14 mouse cellular contexts compared by ENCODE assay signal in the genomic region with DNA sequence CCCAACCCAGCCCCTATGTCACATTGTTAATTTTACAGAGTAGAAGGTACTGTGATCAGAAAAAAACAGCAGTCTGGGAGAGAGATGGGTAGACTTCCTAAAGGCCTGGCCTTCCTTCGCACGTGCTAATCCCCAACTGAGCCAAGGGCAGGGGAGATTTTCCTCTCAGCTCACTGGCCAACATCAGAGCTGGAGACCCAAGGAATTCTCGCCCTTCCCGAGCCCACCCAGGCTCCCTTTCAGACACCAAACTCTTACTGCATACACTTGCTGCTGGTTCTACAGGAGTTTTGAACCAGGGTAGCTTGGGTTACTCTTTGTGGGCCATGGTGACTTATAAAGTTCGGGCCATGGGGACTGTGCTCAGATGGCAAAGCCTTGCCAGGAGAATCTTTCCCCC. TPM values are rescaled to one million over a fixed set of nuclear protein-coding genes. Genes with fewer than 3 reads are reported as not detected.
DNase-seq lines count a peak whose midpoint lies in the region; ATAC-seq lines count a peak whose summit lies in the region.
"Had no signal": no experiment of that assay in that cellular context is flagged by ENCODE, and none has a peak within 500 bp of the region (broad histone marks: within the 10 kb centered on the region; RNA-seq: fewer than 3 reads in every experiment).

No protein-coding gene starts in this region.

- DNase-seq in forebrain, embryonic 11.5 days (ENCODE audit: low spot score): no peak
- DNase-seq in midbrain, embryonic 11.5 days (ENCODE audit: low spot score, missing footprints): peak; percentile 93
- no peak for DNase-seq in adrenal gland, adult 18-20 months (ENCODE audit: low spot score in 2 of 2)
- DNase-seq in left cerebral cortex, postnatal 10 days (ENCODE audit: extremely low spot score in 1 of 2, low spot score in 2 of 2): no peak
- DNase-seq: cerebellum, adult 2 months; kidney, adult 9 months; lung, postnatal 14 days had no signal

- peak overlapping the region; percentile 45; the same call in 1 of the 2 replicates for H3K4me3 ChIP-seq in forebrain, embryonic 11.5 days (ENCODE audit: low read depth, low read length)
- H3K4me3 ChIP-seq in forebrain, embryonic 15.5 days: no peak overlapping the region
- H3K4me3 ChIP-seq in midbrain, embryonic 11.5 days (ENCODE audit: low read depth, low read length): peak overlapping the region; percentile 15
- H3K4me3 ChIP-seq in midbrain, embryonic 15.5 days: no peak overlapping the region
- no peak overlapping the region for H3K4me3 ChIP-seq in hindbrain, embryonic 15.5 days
- H3K4me3 ChIP-seq in neural tube, embryonic 13.5 days: peak overlapping the region; percentile 49
- H3K4me3 ChIP-seq: liver, embryonic 15.5 days; midbrain, embryonic 13.5 days had no signal

- H3K4me2 ChIP-seq in forebrain, embryonic 11.5 days (ENCODE audit: low read depth, low read length, severe bottlenecking): peak overlapping the region; percentile 26; the same call in 1 of the 2 replicates
- H3K4me2 ChIP-seq in forebrain, embryonic 15.5 days (replicated peaks): no peak overlapping the region
- H3K4me2 ChIP-seq in midbrain, embryonic 11.5 days: peak overlapping the region; percentile 7; the same call in 1 of the 2 replicates
- H3K4me2 ChIP-seq in midbrain, embryonic 15.5 days: no peak overlapping the region
- peak overlapping the region; percentile 16; the same call in 1 of the 2 replicates for H3K4me2 ChIP-seq in hindbrain, embryonic 15.5 days
- H3K4me2 ChIP-seq in neural tube, embryonic 13.5 days: peak overlapping the region; percentile 80
- H3K4me2 ChIP-seq: liver, embryonic 15.5 days; midbrain, embryonic 13.5 days had no signal

- WGBS in forebrain, embryonic 11.5 days: 8% methylated on average over 5 of the region's 5 CpGs
- WGBS in forebrain, embryonic 15.5 days: 19% methylated on average over 5 of the region's 5 CpGs
- WGBS in midbrain, embryonic 11.5 days: 6% methylated on average over 5 of the region's 5 CpGs
- WGBS in midbrain, embryonic 15.5 days: 14% methylated on average over 5 of the region's 5 CpGs
- WGBS in hindbrain, embryonic 15.5 days: 18% methylated on average over 5 of the region's 5 CpGs
- WGBS in neural tube, embryonic 13.5 days: 13% methylated on average over 5 of the region's 5 CpGs

- peaks cover 92% of the 10 kb centered on the region for H3K27me3 ChIP-seq in forebrain, embryonic 11.5 days (ENCODE audit: control insufficient read depth, insufficient read depth, low read length)
- H3K27me3 ChIP-seq in forebrain, embryonic 15.5 days: peaks cover 94% of the 10 kb centered on the region
- H3K27me3 ChIP-seq in midbrain, embryonic 11.5 days (ENCODE audit: control insufficient read depth, insufficient read depth, low read length): peaks cover 96% of the 10 kb centered on the region
- peaks cover 88% of the 10 kb centered on the region for H3K27me3 ChIP-seq in midbrain, embryonic 15.5 days (replicated peaks)
- H3K27me3 ChIP-seq in hindbrain, embryonic 15.5 days: peaks cover 82% of the 10 kb centered on the region
- H3K27me3 ChIP-seq in neural tube, embryonic 13.5 days: peaks cover 97% of the 10 kb centered on the region

- peaks cover 17% of the 10 kb centered on the region for H3K4me1 ChIP-seq in forebrain, embryonic 11.5 days (replicated peaks; ENCODE audit: control insufficient read depth, insufficient read depth, low read length)
- peaks cover 14% of the 10 kb centered on the region for H3K4me1 ChIP-seq in forebrain, embryonic 15.5 days
- peaks cover 19% of the 10 kb centered on the region for H3K4me1 ChIP-seq in midbrain, embryonic 11.5 days (ENCODE audit: control insufficient read depth, insufficient read depth, low read length)
- peaks cover 13% of the 10 kb centered on the region for H3K4me1 ChIP-seq in midbrain, embryonic 15.5 days
- H3K4me1 ChIP-seq in hindbrain, embryonic 15.5 days (replicated peaks): peaks cover 19% of the 10 kb centered on the region
- peaks cover 51% of the 10 kb centered on the region for H3K4me1 ChIP-seq in neural tube, embryonic 13.5 days (replicated peaks)
- H3K4me1 ChIP-seq: liver, embryonic 15.5 days had no signal

- no peak for ATAC-seq in forebrain, embryonic 11.5 days (replicated peaks; ENCODE audit: low FRiP score)
- no peak for ATAC-seq in forebrain, embryonic 15.5 days (replicated peaks)
- ATAC-seq in midbrain, embryonic 11.5 days (ENCODE audit: low FRiP score): no peak
- ATAC-seq in midbrain, embryonic 15.5 days (replicated peaks): no peak
- ATAC-seq in hindbrain, embryonic 15.5 days (ENCODE audit: low FRiP score, low read depth): no peak
- no peak for ATAC-seq in neural tube, embryonic 13.5 days (ENCODE audit: low read depth)
- ATAC-seq: midbrain, embryonic 13.5 days had no signal

- intact Hi-C loops in left cerebral cortex, postnatal 10 days (cut with DNase I): no loop called here

- H3K36me3 ChIP-seq in forebrain, embryonic 11.5 days (ENCODE audit: control insufficient read depth, insufficient read depth, low read length): no peaks in the 10 kb centered on the region
- no peaks in the 10 kb centered on the region for H3K36me3 ChIP-seq in forebrain, embryonic 15.5 days
- no peaks in the 10 kb centered on the region for H3K36me3 ChIP-seq in midbrain, embryonic 11.5 days (ENCODE audit: control insufficient read depth, insufficient read depth, low read length)
- no peaks in the 10 kb centered on the region for H3K36me3 ChIP-seq in midbrain, embryonic 15.5 days (replicated peaks)
- H3K36me3 ChIP-seq in hindbrain, embryonic 15.5 days: no peaks in the 10 kb centered on the region
- no peaks in the 10 kb centered on the region for H3K36me3 ChIP-seq in neural tube, embryonic 13.5 days
- H3K36me3 ChIP-seq: liver, embryonic 15.5 days; midbrain, embryonic 13.5 days had no signal

- H3K27ac ChIP-seq in forebrain, embryonic 11.5 days (ENCODE audit: low read depth, low read length): no peak overlapping the region
- H3K27ac ChIP-seq in forebrain, embryonic 15.5 days (replicated peaks): no peak overlapping the region
- no peak overlapping the region for H3K27ac ChIP-seq in midbrain, embryonic 11.5 days (ENCODE audit: low read depth, low read length)
- no peak overlapping the region for H3K27ac ChIP-seq in midbrain, embryonic 15.5 days
- no peak overlapping the region for H3K27ac ChIP-seq in hindbrain, embryonic 15.5 days (replicated peaks)
- H3K27ac ChIP-seq in neural tube, embryonic 13.5 days (replicated peaks): no peak overlapping the region
- H3K27ac ChIP-seq: liver, embryonic 15.5 days; midbrain, embryonic 13.5 days had no signal

- no peaks in the 10 kb centered on the region for H3K9me3 ChIP-seq in forebrain, embryonic 11.5 days (ENCODE audit: control insufficient read depth, low read length)
- no peaks in the 10 kb centered on the region for H3K9me3 ChIP-seq in forebrain, embryonic 15.5 days
- H3K9me3 ChIP-seq in midbrain, embryonic 11.5 days (ENCODE audit: control insufficient read depth, low read length): no peaks in the 10 kb centered on the region
- H3K9me3 ChIP-seq in midbrain, embryonic 15.5 days: no peaks in the 10 kb centered on the region
- H3K9me3 ChIP-seq in hindbrain, embryonic 15.5 days: no peaks in the 10 kb centered on the region
- H3K9me3 ChIP-seq in neural tube, embryonic 13.5 days: no peaks in the 10 kb centered on the region
- H3K9me3 ChIP-seq: liver, embryonic 15.5 days; midbrain, embryonic 13.5 days had no signal

- H3K9ac ChIP-seq in forebrain, embryonic 11.5 days (ENCODE audit: low read length): peak overlapping the region; percentile 23; the same call in 1 of the 2 replicates
- no peak overlapping the region for H3K9ac ChIP-seq in forebrain, embryonic 15.5 days (replicated peaks)
- no peak overlapping the region for H3K9ac ChIP-seq in midbrain, embryonic 11.5 days (ENCODE audit: low read length)
- no peak overlapping the region for H3K9ac ChIP-seq in midbrain, embryonic 15.5 days
- no peak overlapping the region for H3K9ac ChIP-seq in hindbrain, embryonic 15.5 days
- no peak overlapping the region for H3K9ac ChIP-seq in neural tube, embryonic 13.5 days
- H3K9ac ChIP-seq: liver, embryonic 15.5 days; midbrain, embryonic 13.5 days had no signal

RNA-seq across cellular contexts. Expression of a gene that starts 3.1 kb away (rescaled TPM):
- 33.0 and 36.6 TPM in 2 replicates for polyA plus RNA-seq in forebrain, embryonic 11.5 days (2014; fragmentation: Nextera tagmentation; extraction: Ambion mirVana)
- polyA plus RNA-seq in forebrain, embryonic 15.5 days (2015; fragmentation: Nextera tagmentation; extraction: Ambion mirVana): 0.41 and 0.70 TPM in 2 replicates
- 23.0 and 25.0 TPM in 2 replicates for polyA plus RNA-seq in midbrain, embryonic 11.5 days (2014; fragmentation: Nextera tagmentation; extraction: Ambion mirVana)
- 0.60 and 0.83 TPM in 2 replicates for polyA plus RNA-seq in midbrain, embryonic 15.5 days (2015; fragmentation: Nextera tagmentation; extraction: Ambion mirVana)
- polyA plus RNA-seq in hindbrain, embryonic 15.5 days (2015; fragmentation: Nextera tagmentation; extraction: Ambion mirVana): 2.3 and 3.1 TPM in 2 replicates
- 1.7 and 3.2 TPM in 2 replicates for polyA plus RNA-seq in neural tube, embryonic 13.5 days (2015; fragmentation: Nextera tagmentation; extraction: Ambion mirVana)
- under 1 TPM; 0.27 to 0.58 TPM for total RNA-seq in adrenal gland, adult 18-20 months (2021)
- under 1 TPM; 0.30 to 0.59 TPM for total RNA-seq in left cerebral cortex, postnatal 10 days (2021)
- total RNA-seq: neutrophil, adult 5-6 weeks had no signal
- polyA plus RNA-seq: liver, embryonic 15.5 days had no signal

Comparison
In these comparisons a context has a peak if more than half of its experiments do, and no peak if none do; other contexts are left out.
1. H3K4me2 ChIP-seq: peak in forebrain, embryonic 11.5 days (single experiment), midbrain, embryonic 11.5 days (single experiment), hindbrain, embryonic 15.5 days (single experiment) and neural tube, embryonic 13.5 days (single experiment); none in forebrain, embryonic 15.5 days (single experiment) and midbrain, embryonic 15.5 days (single experiment).
2. H3K4me3 ChIP-seq: peak in forebrain, embryonic 11.5 days (single experiment), midbrain, embryonic 11.5 days (single experiment) and neural tube, embryonic 13.5 days (single experiment); none in forebrain, embryonic 15.5 days (single experiment), midbrain, embryonic 15.5 days (single experiment) and hindbrain, embryonic 15.5 days (single experiment).